Mouse (Mus musculus) liver, embryonic 14.5 days (tissue): Measurements from ENCODE around the gene Prdm11.
A peak's percentile ranks its signal among the peaks of the same experiment; 100 is the strongest.

Experiments used
- CTCF ChIP-seq: IDR thresholded peaks from 2 replicates; pipeline ENCODE4 v1.5.1; 2016; ENCODE audit warnings: antibody characterized with exemption, low read depth, control low read depth
- EP300 ChIP-seq: IDR thresholded peaks from 2 replicates; pipeline ENCODE4 v1.6.1; 2016; ENCODE audit warnings: antibody characterized with exemption, low read depth

GRCm38 (mm10) chr2:92983273-92983620, 62.7 kb downstream of the Prdm11 start:
- TF ChIP-seq CTCF (no peak), EP300 (peak; percentile 87)
